Mouse (Mus musculus): Measurements from ENCODE around the gene Ccdc51.

Gene Ccdc51

GRCm38 (mm10) chr9:109057543-109057942 is 24.8 kb upstream of the Ccdc51 start:
- DNase-seq = peak in 1 of 2 experiments; percentile 27

GRCm38 (mm10) chr9:109058006-109058765 is 24.1 kb upstream of the Ccdc51 start:
- peak; percentile 19 to 49 for DNase-seq

DNA sequence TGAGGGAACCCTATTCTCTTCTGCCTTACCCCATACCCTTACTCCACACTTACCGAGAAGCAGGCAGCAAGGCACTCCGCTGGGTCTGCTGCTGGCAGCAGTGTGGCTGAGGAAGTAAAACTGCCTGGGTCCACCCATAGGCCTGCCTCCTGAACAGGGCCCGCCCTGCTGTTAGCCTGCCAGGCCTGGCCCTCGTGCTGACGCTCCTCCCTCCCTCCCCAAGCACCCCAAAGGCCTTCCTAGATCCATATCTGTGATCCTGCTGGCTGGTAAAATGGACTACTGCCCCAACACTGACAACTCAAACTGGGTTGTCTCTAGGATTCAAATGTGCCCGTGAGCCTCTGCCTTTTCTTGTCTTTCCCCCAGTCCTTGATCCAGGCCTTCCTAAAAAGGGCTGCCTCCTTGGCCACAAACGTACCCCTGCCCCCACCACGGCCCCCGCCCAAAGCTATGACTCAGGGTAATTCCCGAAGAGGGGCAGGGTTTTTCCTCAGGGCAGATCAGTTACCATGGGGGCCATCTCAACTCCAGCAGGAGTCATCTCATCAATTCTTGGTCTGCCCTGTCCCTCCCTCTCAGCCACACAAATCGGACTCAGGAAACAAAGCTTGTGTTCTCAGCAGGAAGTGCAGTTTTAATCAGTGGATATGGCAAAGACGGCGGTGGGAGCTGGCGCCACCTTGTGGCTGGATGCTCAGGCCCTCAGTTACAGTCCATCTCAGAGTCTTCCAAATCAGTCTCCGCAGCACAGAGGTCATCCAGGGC is 23.0 kb upstream of the Ccdc51 start, which contains the start of gene Trex1:
Trex1 (minus strand) TSS at position 599 of the 768 bp plus-strand sequence.
- DNase-seq = peak; percentile 87 to 88

GRCm38 (mm10) chr9:109060184-109060897 is 22.0 kb upstream of the Ccdc51 start:
- peak; percentile 22 to 23 for DNase-seq

DNA sequence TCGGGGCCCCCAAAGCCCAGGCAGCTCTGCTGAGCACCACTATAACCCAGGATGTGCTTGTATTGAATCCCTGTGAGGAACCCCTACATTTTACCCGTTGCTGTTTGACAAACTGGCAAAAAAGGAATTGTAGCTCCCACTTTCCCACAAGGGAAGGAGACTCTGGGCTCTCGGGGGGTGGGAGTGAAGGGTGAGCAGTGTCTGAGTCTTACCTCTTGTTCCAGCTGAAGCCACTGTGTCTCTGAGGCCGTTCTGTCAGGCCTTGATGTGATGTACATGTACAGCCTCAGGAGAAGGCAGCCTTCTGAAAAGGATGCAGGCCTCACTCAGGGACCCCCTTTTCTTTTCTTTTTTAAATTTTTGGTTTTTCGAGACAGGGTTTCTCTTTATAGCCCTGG is 21.4 kb upstream of the Ccdc51 start:
- no peak for DNase-seq

GRCm38 (mm10) chr9:109068095-109068735 is 14.1 kb upstream of the Ccdc51 start:
- DNase-seq = no peak

GRCm38 (mm10) chr9:109073661-109074573 is 8.4 kb upstream of the Ccdc51 start, which contains the start of gene Atrip:
TSS of gene Atrip (minus strand) at chr9:109074124.
- DNase-seq = peak; percentile 78 to 86

GRCm38 (mm10) chr9:109080516-109080915 is 1.8 kb upstream of the Ccdc51 start:
- no peak for DNase-seq

DNA sequence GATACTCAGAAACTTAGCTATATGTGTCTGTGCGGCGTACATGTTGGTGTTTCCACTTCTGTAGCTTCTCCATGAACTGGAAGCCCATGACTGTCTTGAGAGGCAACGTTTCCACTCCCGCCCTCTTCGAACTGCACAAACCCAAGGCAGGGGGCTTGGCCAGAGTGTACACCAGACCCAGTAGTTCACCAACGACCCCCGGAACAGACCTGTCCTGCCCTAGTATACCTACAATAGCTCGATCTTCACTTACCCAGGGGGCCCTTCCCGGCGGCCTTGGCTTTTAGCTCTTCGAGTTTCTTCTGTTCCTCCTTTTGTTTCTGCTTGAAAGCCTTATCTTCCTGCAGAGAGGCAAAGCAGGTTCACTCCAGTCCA is 557 bp upstream of the Ccdc51 start:
- DNase-seq = no peak

- DNase-seq = no peak
Measured at GRCm38 (mm10) chr9:109084922-109085321, 2.6 kb downstream of the Ccdc51 start.

DNA sequence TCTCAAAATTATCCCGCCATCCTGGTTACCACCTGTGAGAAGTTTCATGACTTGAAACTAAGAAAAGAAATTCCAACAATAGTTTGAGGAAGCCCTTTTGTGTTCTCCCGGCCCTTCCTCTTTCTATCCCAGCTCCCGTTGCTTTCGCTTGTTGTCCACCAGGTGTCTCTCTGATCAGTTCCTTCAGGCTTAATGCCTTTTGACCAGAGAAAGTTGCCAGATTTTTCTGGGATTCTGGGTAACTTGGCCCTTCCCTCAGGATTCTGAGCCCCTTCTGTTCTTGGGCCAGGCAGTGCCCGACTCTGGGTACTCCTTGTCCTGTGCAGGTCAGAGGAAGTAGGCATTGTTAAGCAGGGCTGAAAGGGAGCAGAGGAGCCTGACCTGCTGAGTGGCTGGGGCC is 5.7 kb downstream of the Ccdc51 start:
- no peak for DNase-seq

- DNase-seq = no peak
Measured at GRCm38 (mm10) chr9:109090446-109090845, 8.2 kb downstream of the Ccdc51 start.

- no peak for DNase-seq
Measured at GRCm38 (mm10) chr9:109091802-109092201, 9.5 kb downstream of the Ccdc51 start.

GRCm38 (mm10) chr9:109092799-109093198 is 10.5 kb downstream of the Ccdc51 start:
- no peak for DNase-seq

DNA sequence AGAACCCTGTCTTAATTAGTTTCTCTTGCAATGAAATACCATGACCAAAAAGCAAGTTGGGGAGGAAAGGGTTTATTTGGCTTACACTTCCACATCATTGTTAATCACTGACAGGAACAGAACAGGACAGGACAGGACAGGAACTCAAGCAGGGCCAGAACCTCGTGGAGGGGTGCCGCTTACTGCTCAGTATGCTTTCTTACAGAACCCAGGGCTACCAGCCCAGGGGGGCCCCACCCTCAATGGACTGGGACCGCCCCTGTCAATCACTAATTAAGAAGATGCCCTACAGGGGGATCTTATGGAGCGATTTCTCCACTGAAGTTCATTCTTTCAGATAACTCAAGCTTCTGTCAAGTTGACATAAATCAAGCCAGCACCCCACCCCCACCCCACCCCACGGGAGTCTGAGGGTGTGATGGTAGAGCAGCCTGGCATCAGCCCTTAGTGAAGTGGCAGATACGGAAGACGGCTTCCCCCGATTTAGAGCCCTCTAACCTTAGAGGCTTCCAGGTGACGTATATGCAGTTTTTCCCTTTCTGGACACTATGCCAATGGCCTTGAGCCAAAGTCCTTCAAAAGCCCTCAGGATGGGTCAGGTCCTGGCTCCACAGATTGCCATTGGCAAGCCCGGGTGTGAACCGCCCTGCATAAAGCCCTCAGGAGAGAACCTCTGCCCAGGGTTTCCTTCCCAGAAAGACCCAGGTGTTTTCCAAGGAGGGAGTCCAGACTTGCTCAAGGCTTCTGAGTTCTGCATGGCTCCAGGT is 11.7 kb downstream of the Ccdc51 start:
- DNase-seq = no peak

- no peak for DNase-seq
Measured at GRCm38 (mm10) chr9:109094553-109095136, 12.4 kb downstream of the Ccdc51 start.

DNA sequence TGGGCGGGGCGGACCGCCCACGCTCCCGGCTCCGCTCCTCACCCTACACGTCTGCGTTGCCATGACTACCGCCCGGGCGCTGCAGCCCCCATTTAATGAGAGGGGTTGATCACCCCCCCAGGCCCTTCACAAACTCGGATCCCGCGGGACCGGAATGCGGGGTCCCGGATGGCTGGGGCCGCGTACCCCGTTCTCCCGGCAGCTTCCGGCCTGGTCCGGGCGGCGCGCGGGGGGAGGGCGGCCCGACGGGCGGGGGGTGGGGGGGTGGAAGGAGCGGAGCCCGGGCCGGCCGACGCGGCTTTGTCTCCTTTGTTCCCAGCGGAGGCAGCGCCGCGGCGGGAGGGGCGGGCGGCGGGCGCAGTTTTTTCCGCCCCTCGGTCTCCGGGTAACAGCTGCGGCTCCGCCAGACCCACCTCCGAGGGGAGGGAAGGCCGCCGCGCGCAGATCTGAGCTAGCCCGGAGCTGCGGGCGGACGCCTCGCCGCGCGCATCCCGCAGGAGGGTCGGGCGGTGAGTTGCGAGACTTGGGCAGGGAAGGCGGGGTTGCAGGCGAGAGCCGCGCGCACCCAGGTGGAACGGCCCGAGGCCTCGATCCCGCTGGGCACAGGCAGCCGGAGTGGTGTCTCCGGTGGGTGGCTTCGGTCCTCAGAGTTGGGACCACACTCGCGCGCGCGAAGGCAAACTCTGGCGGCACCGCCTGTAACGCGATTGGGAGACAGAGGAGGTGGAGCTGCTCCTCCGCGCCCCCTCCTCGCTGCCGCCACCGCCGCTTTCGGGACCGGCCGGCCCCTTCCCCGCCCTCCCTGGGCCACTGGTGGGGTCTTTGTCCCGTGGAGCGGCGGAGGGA is 13.1 kb downstream of the Ccdc51 start, which contains the start of gene Plxnb1:
Plxnb1 (plus strand) TSS at position 253 of the 846 bp plus-strand sequence.
- peak; percentile 41 to 53 for DNase-seq

- no peak for DNase-seq
Measured at GRCm38 (mm10) chr9:109096251-109096661, 14.0 kb downstream of the Ccdc51 start.

DNA sequence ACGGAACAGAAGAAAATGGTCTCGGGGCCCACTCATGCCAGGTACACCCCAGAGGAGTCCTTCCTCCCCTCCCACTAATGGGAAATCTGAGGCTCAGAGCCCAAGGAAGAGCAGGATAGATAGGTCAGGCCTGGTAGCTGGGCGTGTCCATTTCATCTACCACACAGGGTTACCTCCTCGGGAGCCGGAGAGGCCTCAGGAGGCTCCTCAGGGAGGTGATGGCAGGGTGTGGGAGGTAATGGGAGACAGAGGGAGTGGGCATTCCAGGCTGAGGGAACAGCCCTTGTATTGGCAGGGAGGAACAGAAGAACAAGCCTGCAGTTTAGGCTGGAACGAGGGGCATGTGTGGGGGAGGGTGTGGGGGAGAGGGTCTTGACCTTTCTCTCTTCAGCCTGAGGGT is 14.6 kb downstream of the Ccdc51 start:
- no peak for DNase-seq
